Mouse (Mus musculus): ENCODE results near the gene 4930452B06Rik.

DNA sequence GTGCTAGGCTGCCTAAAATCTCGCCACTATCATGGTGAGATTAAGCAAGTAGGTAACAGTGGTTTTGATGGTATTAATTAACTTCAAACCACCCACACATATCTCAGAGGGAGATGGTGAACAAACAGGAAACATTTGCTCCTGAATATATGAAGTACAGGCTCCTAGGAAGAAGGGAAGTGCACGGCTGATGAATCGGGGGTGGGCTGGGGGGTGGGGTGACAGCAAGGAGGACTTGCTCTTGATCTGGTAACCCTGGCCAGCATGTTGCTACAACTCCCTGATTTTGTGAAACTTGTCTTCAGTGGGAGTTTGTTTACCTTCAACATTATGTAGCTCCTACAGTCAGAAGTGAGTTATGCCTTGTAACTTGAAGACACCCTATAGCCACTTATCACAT lies 224.4 kb downstream of the 4930452B06Rik start:
- TF ChIP-seq CTCF (IDR thresholded peaks at IDR 0.05; ENCODE audit: insufficient read depth, low read length) (no peak), POLR2A (IDR thresholded peaks at IDR 0.05; ENCODE audit: borderline replicate concordance, extremely low read depth, low read depth, low read length) (no peak)
